Comparison of ENCODE assay signal across 11 mouse cellular contexts in the genomic region with DNA sequence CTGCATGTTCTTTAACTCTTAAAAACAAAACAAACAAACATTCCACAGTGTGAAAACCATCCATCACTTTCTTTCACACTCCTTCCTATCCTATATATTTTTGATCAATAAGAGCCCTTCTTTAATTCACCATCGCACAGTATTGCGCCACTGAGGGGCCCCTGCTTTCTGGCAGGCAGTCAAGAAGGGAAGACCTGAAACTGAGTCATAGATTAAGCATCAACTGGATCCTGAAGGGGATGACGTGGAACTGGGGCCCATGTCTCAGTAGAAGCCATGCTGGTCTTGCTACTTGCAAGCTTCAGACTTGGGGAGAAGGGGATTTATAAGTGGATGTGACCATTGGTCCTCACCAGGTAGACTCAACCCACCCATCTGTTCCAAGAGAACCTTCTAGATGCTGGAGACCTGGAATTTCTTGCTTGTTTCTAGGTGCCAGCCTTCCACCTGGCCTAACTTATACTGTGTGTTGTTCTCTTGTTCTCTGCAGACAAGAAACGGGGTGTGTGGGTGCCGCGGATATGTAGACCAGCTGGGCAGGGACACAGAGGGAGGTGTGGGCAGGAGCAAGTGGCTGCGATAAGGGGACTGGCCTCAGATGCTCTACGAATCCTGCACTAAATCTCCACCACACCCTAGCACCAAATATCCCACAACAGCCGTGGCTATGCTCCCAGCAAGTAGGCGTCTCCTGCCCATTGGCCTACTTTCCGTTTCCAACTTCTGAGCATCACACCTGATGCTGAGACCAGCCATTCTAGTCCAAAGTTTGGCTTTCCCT. TPM values are rescaled to one million over a fixed set of nuclear protein-coding genes. Genes with fewer than 3 reads are reported as not detected.
A peak's percentile ranks its signal among the peaks of the same experiment; 100 is the strongest.
DNase-seq lines count a peak whose midpoint lies in the region; ATAC-seq lines count a peak whose summit lies in the region.
"Had no signal": no experiment of that assay in that cellular context is flagged by ENCODE, and none has a peak within 500 bp of the region (broad histone marks: within the 10 kb centered on the region; RNA-seq: fewer than 3 reads in every experiment).

No protein-coding gene starts in this region.

- peak; percentile 74 for DNase-seq in NIH3T3 (ENCODE audit: low read depth)
- peak; percentile 40 for DNase-seq in c-Kit-positive CD71-positive TER-119-positive erythroid progenitor cells, embryonic 14.5 days (ENCODE audit: low spot score)
- DNase-seq in liver = peak; percentile 48
- no peak for DNase-seq in frontal cortex, postnatal 36 days (ENCODE audit: low spot score in 2 of 2)
- no peak for DNase-seq in thymus, postnatal 10 days (ENCODE audit: low spot score in 2 of 2)
- DNase-seq in gastrocnemius, postnatal 10 days = no peak
- DNase-seq in retina, postnatal 1 day = no peak
- DNase-seq: cerebellum, adult 2 months; kidney, postnatal 10 days; thymus, postnatal 36 days had no signal

- ATAC-seq in megakaryocyte-erythroid progenitor cell, adult 5-6 weeks (replicated peaks; ENCODE audit: low FRiP score, low TSS enrichment, poor library complexity, severe bottlenecking) = peak; percentile 90

RNA-seq across cellular contexts. Expression of a gene that starts 18.3 kb away (rescaled TPM):
- 55.0 and 76.9 TPM in 2 replicates for total RNA-seq in megakaryocyte-erythroid progenitor cell, adult 5-6 weeks (2014; fragmentation: Nextera tagmentation)
- total RNA-seq in megakaryocyte-erythroid progenitor cell, adult 5-6 weeks (2017) = 17.2 and 26.2 TPM in 2 replicates
- total RNA-seq in gastrocnemius, postnatal 10 days (2021) = 10 to 100 TPM; 25.2 to 44.4 TPM

Comparison
In these comparisons a context has a peak if more than half of its experiments do, and no peak if none do; other contexts are left out.
1. DNase-seq: peak in NIH3T3 (single experiment), c-Kit-positive CD71-positive TER-119-positive erythroid progenitor cells, embryonic 14.5 days (single experiment) and liver (single experiment); none in frontal cortex, postnatal 36 days (0 of 2), thymus, postnatal 10 days (0 of 2), gastrocnemius, postnatal 10 days (single experiment) and retina, postnatal 1 day (single experiment).